Mouse (Mus musculus): ENCODE measurements at regions not wholly inside any gene's neighbourhood (a gene's known extent, or its start where the extent isn't known, plus 50 kb on each side); places are given as distances from the start of the nearest gene placed in this dataset.

DNA sequence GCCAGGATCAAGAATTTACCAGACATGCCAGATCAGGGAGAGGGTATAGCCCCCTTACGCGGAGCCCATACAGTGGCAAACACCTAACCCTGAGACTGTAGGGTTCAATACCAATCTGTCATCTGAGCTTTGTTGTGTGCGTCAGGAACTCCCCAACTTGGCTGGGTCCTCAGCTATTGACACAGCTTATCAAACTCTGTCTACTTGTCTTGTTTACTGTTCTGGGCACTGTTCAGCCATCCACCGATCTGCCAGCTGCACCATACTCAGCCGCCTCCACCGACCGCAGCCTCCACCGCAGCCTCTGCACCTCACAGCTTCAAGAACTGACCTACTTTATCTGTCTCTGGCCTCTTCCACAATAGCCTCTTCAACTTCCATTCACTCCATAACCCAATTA lies 80.1 kb upstream of the Mapk10 start:
- no peaks in the 10 kb centered on the region for H3K9me3 ChIP-seq (replicated peaks; ENCODE audit: control insufficient read depth, low read length, poor library complexity, severe bottlenecking)
- ATAC-seq: no peak
- no peak overlapping the region for H3K27ac ChIP-seq (ENCODE audit: low read length)
- no peaks in the 10 kb centered on the region; the same call in 1 of the 2 replicates for H3K4me1 ChIP-seq (ENCODE audit: control insufficient read depth, insufficient read depth, low read length)
- H3K36me3 ChIP-seq (ENCODE audit: control insufficient read depth, insufficient read depth, low read length): no peaks in the 10 kb centered on the region
- WGBS: 94% methylated on average over 8 of the region's 8 CpGs
- no peak overlapping the region for H3K4me3 ChIP-seq (ENCODE audit: low read depth, low read length)
- H3K27me3 ChIP-seq (ENCODE audit: control insufficient read depth, insufficient read depth, low read depth, low read length): no peaks in the 10 kb centered on the region
- H3K4me2 ChIP-seq (ENCODE audit: low read length): no peak overlapping the region
- no peak overlapping the region for H3K9ac ChIP-seq (ENCODE audit: low read depth, low read length)

DNA sequence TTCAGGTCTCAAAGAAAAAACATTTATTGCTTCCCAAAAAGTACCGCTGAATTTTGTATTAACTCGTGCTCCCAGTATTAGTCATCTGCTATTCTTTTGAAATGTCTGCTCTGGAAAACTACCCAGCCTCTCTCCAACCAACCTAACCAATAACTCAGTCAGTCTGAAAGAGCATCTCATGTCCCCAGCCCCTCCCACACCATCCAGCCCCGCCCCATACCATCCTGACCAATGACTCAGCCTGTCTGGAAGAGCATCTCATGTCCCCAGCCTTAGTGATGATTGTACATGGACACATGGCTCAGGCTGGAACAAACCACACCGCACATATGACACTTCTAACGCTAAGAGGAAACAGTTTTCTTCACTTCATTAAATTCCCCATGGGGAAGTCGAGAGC lies 58.1 kb upstream of the Mapk10 start:
- Histone ChIP-seq H3K9ac (ENCODE audit: low read depth, low read length) (no peak overlapping the region), H3K4me2 (ENCODE audit: low read length) (no peak overlapping the region), H3K9me3 (replicated peaks; ENCODE audit: control insufficient read depth, low read length, poor library complexity, severe bottlenecking) (no peaks in the 10 kb centered on the region), H3K36me3 (ENCODE audit: control insufficient read depth, insufficient read depth, low read length) (no peaks in the 10 kb centered on the region), H3K27ac (ENCODE audit: low read length) (no peak overlapping the region), H3K27me3 (ENCODE audit: control insufficient read depth, insufficient read depth, low read depth, low read length) (no peaks in the 10 kb centered on the region), H3K4me3 (ENCODE audit: low read depth, low read length) (no peak overlapping the region), H3K4me1 (ENCODE audit: control insufficient read depth, insufficient read depth, low read length) (no peaks in the 10 kb centered on the region)
- no peak for ATAC-seq
- WGBS: 93% methylated on average over 6 of the region's 6 CpGs

DNA sequence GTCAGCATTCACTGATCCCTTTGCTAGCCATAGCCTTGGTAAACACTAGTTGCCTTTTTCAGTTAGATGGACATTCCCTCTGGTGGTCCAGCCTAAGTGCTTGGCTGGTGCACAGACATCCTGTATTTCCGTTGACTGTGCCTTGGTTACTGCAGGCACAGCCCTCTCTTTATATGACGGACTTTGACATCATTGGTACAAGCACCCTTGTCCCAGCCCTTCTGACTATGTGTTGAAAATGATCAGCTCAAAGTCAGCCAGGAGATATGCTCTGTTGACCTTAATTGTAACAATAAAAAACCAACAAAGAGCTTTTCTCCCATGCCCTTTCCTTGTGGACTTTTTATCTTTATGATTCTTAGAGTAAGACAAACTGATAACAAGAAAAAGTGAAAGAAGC lies 53.8 kb upstream of the Mapk10 start:
- no peak overlapping the region for H3K27ac ChIP-seq (ENCODE audit: low read length)
- no peaks in the 10 kb centered on the region for H3K4me1 ChIP-seq (ENCODE audit: control insufficient read depth, insufficient read depth, low read length)

DNA sequence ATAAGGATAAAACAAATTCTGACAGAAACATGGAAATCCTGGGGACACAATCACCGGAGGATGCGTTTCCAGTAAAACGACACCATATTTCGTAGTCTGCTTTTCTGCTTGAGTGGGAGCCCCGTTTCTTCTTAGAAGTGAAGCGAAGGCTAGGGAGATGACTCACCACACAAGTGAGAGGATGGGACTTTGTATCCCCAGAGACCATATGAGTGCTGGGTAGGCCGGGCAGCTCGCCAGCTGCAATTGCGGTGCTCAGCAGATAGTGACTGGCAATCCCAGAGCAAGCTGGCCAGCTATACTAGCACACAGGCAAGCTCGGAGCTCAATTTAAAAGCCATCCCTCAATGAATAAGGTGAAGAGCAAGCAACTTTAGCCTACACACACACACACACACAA lies 50.3 kb upstream of the Mapk10 start:
- H3K36me3 ChIP-seq (ENCODE audit: control insufficient read depth, insufficient read depth, low read length): no peaks in the 10 kb centered on the region
- ATAC-seq: no peak
- no peak overlapping the region for H3K4me2 ChIP-seq (ENCODE audit: low read length)
- whole genome bisulfite sequencing: 89% methylated on average over 10 of the region's 10 CpGs
- H3K4me3 ChIP-seq (ENCODE audit: low read depth, low read length): no peak overlapping the region
- no peaks in the 10 kb centered on the region for H3K9me3 ChIP-seq (replicated peaks; ENCODE audit: control insufficient read depth, low read length, poor library complexity, severe bottlenecking)
- no peaks in the 10 kb centered on the region for H3K4me1 ChIP-seq (ENCODE audit: control insufficient read depth, insufficient read depth, low read length)
- no peak overlapping the region for H3K27ac ChIP-seq (ENCODE audit: low read length)
- H3K27me3 ChIP-seq (ENCODE audit: control insufficient read depth, insufficient read depth, low read depth, low read length): no peaks in the 10 kb centered on the region
- H3K9ac ChIP-seq (ENCODE audit: low read depth, low read length): no peak overlapping the region

More for the DNA sequence above, 53.8 kb upstream of the Mapk10 start:
- Histone ChIP-seq H3K4me3 (ENCODE audit: low read depth, low read length) (no peak overlapping the region), H3K9ac (ENCODE audit: low read depth, low read length) (no peak overlapping the region), H3K36me3 (ENCODE audit: control insufficient read depth, insufficient read depth, low read length) (no peaks in the 10 kb centered on the region), H3K27me3 (ENCODE audit: control insufficient read depth, insufficient read depth, low read depth, low read length) (no peaks in the 10 kb centered on the region), H3K4me2 (ENCODE audit: low read length) (no peak overlapping the region), H3K9me3 (replicated peaks; ENCODE audit: control insufficient read depth, low read length, poor library complexity, severe bottlenecking) (no peaks in the 10 kb centered on the region)
- no peak for ATAC-seq
- 97% methylated on average over 2 of the region's 2 CpGs for WGBS
